8 mouse cellular contexts compared by ENCODE assay signal in the genomic region with DNA sequence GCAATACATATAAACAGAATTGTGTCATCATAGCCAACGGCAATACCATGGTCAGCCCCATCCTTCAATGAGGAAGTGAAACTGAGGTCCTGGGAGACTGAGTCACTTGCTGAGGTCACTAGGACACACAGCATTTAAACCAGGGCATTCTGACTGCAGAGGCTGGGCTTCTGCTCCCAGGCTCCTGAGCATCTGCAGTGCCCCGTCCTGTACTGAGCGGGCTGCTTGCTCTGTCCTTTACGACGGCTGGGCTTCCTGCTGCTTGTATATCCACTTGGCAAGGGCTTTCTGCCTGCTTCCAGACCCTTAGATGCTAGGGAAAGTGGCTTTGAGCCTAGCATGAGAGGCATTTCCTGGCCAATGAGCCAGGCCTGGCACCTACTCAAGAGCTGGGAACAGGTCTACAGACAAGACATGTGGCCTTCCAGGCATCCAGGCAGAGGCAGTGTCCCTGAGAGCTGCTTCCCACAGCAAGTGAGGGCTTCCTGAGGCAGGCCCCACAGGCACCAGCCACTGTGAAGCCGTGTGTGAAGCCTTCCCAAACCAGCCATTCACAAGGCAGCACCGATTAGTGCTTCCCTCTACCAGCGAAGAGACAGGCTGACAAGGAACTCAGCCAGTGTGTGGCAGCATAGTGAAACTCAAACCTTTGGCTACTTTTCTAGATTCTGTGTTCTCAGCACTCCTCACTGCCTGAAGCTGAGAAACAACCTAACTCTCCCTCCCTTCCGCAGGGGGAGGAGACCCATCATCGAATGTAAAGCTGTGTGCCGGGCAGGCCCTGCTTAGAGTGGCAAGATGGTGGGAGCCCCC. TPM values are rescaled to one million over a fixed set of nuclear protein-coding genes. Genes with fewer than 3 reads are reported as not detected.
A peak's percentile ranks its signal among the peaks of the same experiment; 100 is the strongest.
DNase-seq lines count a peak whose midpoint lies in the region; ATAC-seq lines count a peak whose summit lies in the region.

No protein-coding gene starts in this region.

- peak; percentile 58 to 67 for DNase-seq in B cell, adult 2 months
- DNase-seq in brain, embryonic 18.5 days (ENCODE audit: low read depth, low spot score): peak; percentile 39
- DNase-seq in forebrain, embryonic 10.5 days (ENCODE audit: extremely low spot score, low spot score): peak; percentile 45
- DNase-seq in heart, postnatal 10 days: peak; percentile 93
- peak; percentile 61 to 72 for DNase-seq in kidney, postnatal 36 days
- peak; percentile 57 for DNase-seq in retina, embryonic 14.5 days (ENCODE audit: low spot score)
- no peak for DNase-seq in thymus, postnatal 10 days (ENCODE audit: low spot score in 2 of 2)

- no peaks in the 10 kb centered on the region for H3K9me3 ChIP-seq in forebrain, embryonic 10.5 days
- H3K9me3 ChIP-seq in lung, embryonic 15.5 days: no peaks in the 10 kb centered on the region

- no peak overlapping the region for H3K9ac ChIP-seq in lung, embryonic 15.5 days

- H3K4me3 ChIP-seq in forebrain, embryonic 10.5 days: peak overlapping the region; percentile 37; the same call in 1 of the 2 replicates
- H3K4me3 ChIP-seq in lung, embryonic 15.5 days: no peak overlapping the region

- H3K27me3 ChIP-seq in forebrain, embryonic 10.5 days (ENCODE audit: poor library complexity, severe bottlenecking): no peaks in the 10 kb centered on the region
- H3K27me3 ChIP-seq in lung, embryonic 15.5 days: no peaks in the 10 kb centered on the region

- H3K27ac ChIP-seq in forebrain, embryonic 10.5 days: peak overlapping the region; percentile 92
- H3K27ac ChIP-seq in lung, embryonic 15.5 days: peak overlapping the region; percentile 85

- 47% methylated on average over 11 of the region's 11 CpGs for WGBS in forebrain, embryonic 10.5 days
- WGBS in lung, embryonic 15.5 days: 28% methylated on average over 11 of the region's 11 CpGs

- peak; percentile 57; the same call in 1 of the 2 replicates for ATAC-seq in lung, embryonic 15.5 days (ENCODE audit: borderline replicate concordance, extremely low read depth, low FRiP score, low TSS enrichment)

- peaks cover 46% of the 10 kb centered on the region for H3K4me1 ChIP-seq in forebrain, embryonic 10.5 days
- H3K4me1 ChIP-seq in lung, embryonic 15.5 days: peaks cover 30% of the 10 kb centered on the region

- peaks cover 13% of the 10 kb centered on the region for H3K36me3 ChIP-seq in forebrain, embryonic 10.5 days (replicated peaks)
- H3K36me3 ChIP-seq in lung, embryonic 15.5 days: peaks cover 9% of the 10 kb centered on the region

- intact Hi-C loops in heart, postnatal 10 days (cut with DNase I): loop anchor here (1.0 to 5.0 kb wide), 2 partner anchors 58 to 274 kb away; no protein-coding TSS in a partner anchor

- H3K4me2 ChIP-seq in lung, embryonic 15.5 days: no peak overlapping the region

RNA-seq across cellular contexts. Expression of a gene that starts 32.5 kb away (rescaled TPM):
- 23.6 and 24.8 TPM in 2 replicates for polyA plus RNA-seq in forebrain, embryonic 10.5 days (2016; fragmentation: Nextera tagmentation; extraction: Ambion mirVana)
- 10 to 100 TPM; 18.7 to 20.0 TPM for total RNA-seq in heart, postnatal 10 days (2021)
- 57.9 and 61.7 TPM in 2 replicates for polyA plus RNA-seq in lung, embryonic 15.5 days (2015; fragmentation: Nextera tagmentation; extraction: Ambion mirVana)

RNA-seq across cellular contexts. Expression of a gene that starts 45.3 kb away (rescaled TPM):
- 338 and 351 TPM in 2 replicates for polyA plus RNA-seq in forebrain, embryonic 10.5 days (2016; fragmentation: Nextera tagmentation; extraction: Ambion mirVana)
- total RNA-seq in heart, postnatal 10 days (2021): 100 to 1,000 TPM in 1 of 2 experiments, 10 to 100 TPM in 1; 64.1 to 105 TPM
- 281 and 289 TPM in 2 replicates for polyA plus RNA-seq in lung, embryonic 15.5 days (2015; fragmentation: Nextera tagmentation; extraction: Ambion mirVana)

Comparison
In these comparisons a context has a peak if more than half of its experiments do, and no peak if none do; other contexts are left out.
1. DNase-seq: peak in B cell, adult 2 months (2 of 2), brain, embryonic 18.5 days (single experiment), forebrain, embryonic 10.5 days (single experiment), heart, postnatal 10 days (2 of 2), kidney, postnatal 36 days (2 of 2) and retina, embryonic 14.5 days (single experiment); none in thymus, postnatal 10 days (0 of 2).